Mouse (Mus musculus): ENCODE data around the gene Cadm1.

DNA sequence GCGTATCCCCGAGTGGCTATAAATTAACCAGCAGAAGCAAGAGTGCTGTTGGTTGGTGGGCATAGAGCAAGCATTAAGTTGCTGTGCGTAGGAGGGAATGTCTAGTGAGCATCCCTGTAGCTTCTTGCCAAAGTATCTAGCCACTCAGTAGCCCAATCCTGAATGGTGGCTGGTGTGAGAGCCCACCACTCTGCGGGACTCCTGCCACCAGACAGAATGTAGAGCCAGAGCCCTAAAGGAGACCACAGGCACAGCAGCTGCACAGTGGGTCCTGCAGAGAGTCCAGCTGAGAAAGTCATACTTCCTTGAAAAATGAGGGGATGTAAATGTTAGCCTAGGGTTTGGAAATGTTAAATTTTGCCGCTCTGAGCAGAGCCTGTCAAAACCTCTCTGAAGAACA, 232.9 kb downstream of the Cadm1 start:
- TF ChIP-seq EP300 (IDR thresholded peaks at IDR 0.05; ENCODE audit: insufficient read depth, low read depth, low read length), result no peak
- TF ChIP-seq POLR2A (IDR thresholded peaks at IDR 0.05; ENCODE audit: insufficient read depth, low read length), result no peak

Measured in ES-Bruce4 (cell line).